ENCODE assay signal across 23 mouse cellular contexts in genomic region chrX:88582638-88583037, GRCm38 (mm10).
DNase-seq lines count a peak whose midpoint lies in the region; ATAC-seq lines count a peak whose summit lies in the region.
"Had no signal": no experiment of that assay in that cellular context is flagged by ENCODE, and none has a peak within 500 bp of the region (broad histone marks: within the 10 kb centered on the region; RNA-seq: fewer than 3 reads in every experiment).

No protein-coding gene starts in this region.

- no peak overlapping the region for H3K9ac ChIP-seq in hindbrain, embryonic 16.5 days (ENCODE audit: low read depth, low read length)
- H3K9ac ChIP-seq: embryonic facial prominence, embryonic 13.5 days; embryonic facial prominence, embryonic 15.5 days; forebrain, embryonic 12.5 days had no signal

- H3K9me3 ChIP-seq in hindbrain, embryonic 16.5 days (ENCODE audit: control insufficient read depth, low read length): 0 out of 2 replicates have a peak, but pooled peaks cover 2% of the 10 kb centered on the region
- H3K9me3 ChIP-seq: embryonic facial prominence, embryonic 13.5 days; embryonic facial prominence, embryonic 15.5 days; forebrain, embryonic 10.5 days; forebrain, embryonic 12.5 days; G1E had no signal

- H3K4me3 ChIP-seq in hindbrain, embryonic 16.5 days (ENCODE audit: low read length): no peak overlapping the region
- H3K4me3 ChIP-seq: embryonic facial prominence, embryonic 13.5 days; embryonic facial prominence, embryonic 15.5 days; erythroblast, embryonic 14.5 days; forebrain, embryonic 10.5 days; forebrain, embryonic 12.5 days had no signal

- no peaks in the 10 kb centered on the region for H3K27me3 ChIP-seq in hindbrain, embryonic 16.5 days (replicated peaks; ENCODE audit: control insufficient read depth, insufficient read depth, low read length)
- H3K27me3 ChIP-seq: embryonic facial prominence, embryonic 13.5 days; embryonic facial prominence, embryonic 15.5 days; forebrain, embryonic 12.5 days; Patski had no signal

- H3K27ac ChIP-seq in hindbrain, embryonic 16.5 days (ENCODE audit: low read depth, low read length): no peak overlapping the region
- H3K27ac ChIP-seq: embryonic facial prominence, embryonic 13.5 days; embryonic facial prominence, embryonic 15.5 days; forebrain, embryonic 10.5 days; forebrain, embryonic 12.5 days had no signal

- no peak for ATAC-seq in hindbrain, embryonic 16.5 days
- ATAC-seq: forebrain, embryonic 14.5 days; forebrain, embryonic 16.5 days; Patski had no signal

- WGBS in hindbrain, embryonic 16.5 days: 86% methylated on average over 2 of the region's 2 CpGs

- H3K36me3 ChIP-seq in hindbrain, embryonic 16.5 days (ENCODE audit: control insufficient read depth, insufficient read depth, low read length): no peaks in the 10 kb centered on the region
- H3K36me3 ChIP-seq: embryonic facial prominence, embryonic 13.5 days; embryonic facial prominence, embryonic 15.5 days; forebrain, embryonic 10.5 days; forebrain, embryonic 12.5 days; G1E had no signal

- no peaks in the 10 kb centered on the region for H3K4me1 ChIP-seq in hindbrain, embryonic 16.5 days (ENCODE audit: control insufficient read depth, insufficient read depth, low read depth, low read length)
- H3K4me1 ChIP-seq: embryonic facial prominence, embryonic 13.5 days; embryonic facial prominence, embryonic 15.5 days; forebrain, embryonic 10.5 days; forebrain, embryonic 12.5 days had no signal

- DNase-seq in ES-CJ7 (ENCODE audit: low read depth, low spot score) (peak; percentile 79), R1 (ENCODE audit: low read depth, low spot score) (peak; percentile 81)
- DNase-seq in adrenal gland, adult (ENCODE audit: inconsistent age in 2 of 2, low spot score in 1 of 2): no peak
- DNase-seq in embryo, embryonic 10 days (ENCODE audit: low spot score): no peak
- DNase-seq: adrenal gland, adult 8-10 months; adrenal gland, postnatal 14 days; adrenal gland, postnatal 36 days; cerebellum, adult 11-12 months; cerebellum, adult 2 months; cerebellum, adult 9-10 months; cerebellum, postnatal 10 days; cerebellum, postnatal 25 days; embryo, embryonic 11 days had no signal

- no peak overlapping the region for H3K4me2 ChIP-seq in hindbrain, embryonic 16.5 days (ENCODE audit: low read length)
- H3K4me2 ChIP-seq: embryonic facial prominence, embryonic 13.5 days; embryonic facial prominence, embryonic 15.5 days; forebrain, embryonic 12.5 days had no signal

Comparison
In these comparisons a context has a peak if more than half of its experiments do, and no peak if none do; other contexts are left out.
1. DNase-seq: peak in ES-CJ7 (single experiment) and R1 (single experiment); none in adrenal gland, adult (0 of 2) and embryo, embryonic 10 days (single experiment).